ENCODE assay signal across 16 mouse cellular contexts in genomic region chr5:65081836-65082235, GRCm38 (mm10). TPM values are rescaled to one million over a fixed set of nuclear protein-coding genes. Genes with fewer than 3 reads are reported as not detected.
"Had no signal": no experiment of that assay in that cellular context is flagged by ENCODE, and none has a peak within 500 bp of the region (broad histone marks: within the 10 kb centered on the region; RNA-seq: fewer than 3 reads in every experiment).

No protein-coding gene starts in this region.

- H3K27ac ChIP-seq: neural tube, embryonic 15.5 days; stomach, embryonic 15.5 days; stomach, postnatal 0 days had no signal

- H3K4me3 ChIP-seq: neural tube, embryonic 15.5 days; stomach, embryonic 15.5 days had no signal

- H3K9me3 ChIP-seq: neural tube, embryonic 15.5 days; stomach, embryonic 15.5 days had no signal

- H3K36me3 ChIP-seq: neural tube, embryonic 15.5 days; stomach, embryonic 15.5 days had no signal

- H3K27me3 ChIP-seq: neural tube, embryonic 15.5 days; stomach, embryonic 15.5 days had no signal

- H3K4me1 ChIP-seq: neural tube, embryonic 15.5 days; stomach, embryonic 15.5 days had no signal

- DNase-seq: retina, postnatal 1 day; right cerebral cortex, adult 18-20 months; right cerebral cortex, postnatal 14 days; right cerebral cortex, postnatal 25 days; right cerebral cortex, postnatal 4 days; spleen, adult 18-20 months; thymus, adult 18-20 months; thymus, adult 2 months; thymus, postnatal 14 days; thymus, postnatal 25 days; thymus, postnatal 36 days; thymus, postnatal 4 days had no signal

- H3K4me2 ChIP-seq: neural tube, embryonic 15.5 days; stomach, embryonic 15.5 days had no signal

- H3K9ac ChIP-seq: neural tube, embryonic 15.5 days; stomach, embryonic 15.5 days had no signal

RNA-seq across cellular contexts. Expression of gene Tmem156, which starts 10.1 kb away (rescaled TPM):
- polyA plus RNA-seq: neural tube, embryonic 14.5 days; neural tube, embryonic 15.5 days had no signal
